Mouse (Mus musculus) retina, postnatal 1 day (tissue): ENCODE results near the gene Chst10.

Experiments used
- DNase-seq: peaks from one replicate; pipeline ENCODE4 v3.0.0-alpha.2; 2012

Chst10 gene

DNA sequence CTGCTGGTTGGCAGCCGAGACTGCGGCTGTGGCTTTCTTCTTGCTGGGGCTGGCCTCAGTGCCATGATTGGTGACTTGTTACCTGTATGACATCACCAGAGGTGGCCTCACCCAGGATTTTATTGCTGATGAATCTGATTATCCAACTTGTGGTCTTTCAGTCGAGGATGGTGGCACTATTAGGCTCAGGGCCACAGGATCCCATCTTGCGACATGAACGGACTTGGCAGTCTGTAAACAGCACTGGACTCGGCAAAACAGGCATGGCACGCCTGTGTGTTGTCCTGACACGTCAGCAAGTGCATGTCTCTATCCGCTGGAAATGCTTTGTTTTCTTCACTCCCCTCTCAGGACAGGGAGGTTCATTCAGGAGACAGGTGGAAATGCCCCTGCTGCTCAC, 33.6 kb downstream of the Chst10 start:
- DNase-seq = no peak

DNA sequence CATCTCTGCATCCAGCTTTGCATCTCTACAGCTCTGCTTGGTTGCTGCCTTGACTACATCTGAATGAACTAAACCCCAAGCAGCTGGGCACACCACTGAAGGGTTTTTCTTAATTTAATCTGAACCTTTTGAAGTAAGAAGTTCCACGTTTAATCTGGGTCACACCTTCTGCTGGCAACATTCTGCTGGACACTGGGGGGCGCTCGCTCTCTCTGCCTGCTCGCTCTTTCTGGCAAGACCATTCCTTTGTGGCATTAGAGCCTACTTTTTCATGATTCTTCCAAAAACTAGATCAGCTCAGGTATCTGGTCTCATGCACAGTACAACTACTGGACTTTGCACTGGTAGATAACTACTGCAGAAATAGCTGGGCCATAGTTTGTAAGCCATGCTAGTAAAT, 35.7 kb downstream of the Chst10 start:
- peak; percentile 48 for DNase-seq

DNA sequence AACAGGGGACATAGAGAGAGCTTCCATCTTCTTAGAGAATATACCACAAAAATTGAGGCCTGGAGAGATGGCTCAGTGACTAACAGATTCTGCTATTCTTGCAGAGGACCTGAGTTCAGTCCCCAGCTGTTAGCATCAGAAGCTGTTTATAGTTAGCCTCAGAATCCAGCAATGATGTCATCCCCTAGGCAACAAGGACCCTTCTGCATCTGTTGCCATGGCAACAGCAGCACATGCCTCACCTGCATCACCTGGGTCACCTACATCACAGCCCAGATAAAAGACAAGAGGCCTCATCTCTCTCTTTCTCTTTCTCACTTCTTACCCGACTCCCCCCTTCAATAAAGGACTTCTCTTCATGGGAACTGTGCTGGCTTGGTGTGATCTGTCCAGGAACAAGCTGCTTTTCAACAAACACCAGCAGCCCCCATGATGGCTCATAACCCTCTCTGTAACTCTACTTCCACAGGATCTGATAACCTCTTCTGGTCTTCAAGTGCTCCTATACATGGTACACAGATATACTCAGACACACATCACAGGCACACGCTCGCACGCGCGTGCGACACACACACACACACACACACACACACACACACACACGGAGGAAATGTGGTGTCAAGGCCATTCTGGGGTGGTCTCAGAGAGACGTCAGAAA, 37.0 kb downstream of the Chst10 start:
- DNase-seq = no peak

DNA sequence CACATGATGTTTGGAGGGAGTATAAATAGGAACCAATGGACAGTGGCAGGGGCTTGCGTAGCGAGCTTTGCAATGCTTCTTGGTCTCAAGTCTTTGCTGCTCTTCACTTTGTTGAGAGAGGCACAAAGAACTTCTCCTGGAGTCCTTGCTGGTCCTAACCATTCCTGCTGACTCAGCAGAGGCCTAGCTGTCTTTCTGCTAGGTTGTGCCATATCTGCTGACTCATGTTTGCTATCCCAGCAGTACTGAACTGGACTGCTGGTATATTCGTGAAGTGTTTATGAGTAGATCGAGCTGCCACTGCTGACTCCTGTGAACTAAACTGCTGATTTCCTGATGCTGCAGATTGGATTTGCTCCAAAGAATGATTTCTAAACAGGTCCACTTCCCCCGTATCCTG, 37.8 kb downstream of the Chst10 start:
- DNase-seq = no peak

DNA sequence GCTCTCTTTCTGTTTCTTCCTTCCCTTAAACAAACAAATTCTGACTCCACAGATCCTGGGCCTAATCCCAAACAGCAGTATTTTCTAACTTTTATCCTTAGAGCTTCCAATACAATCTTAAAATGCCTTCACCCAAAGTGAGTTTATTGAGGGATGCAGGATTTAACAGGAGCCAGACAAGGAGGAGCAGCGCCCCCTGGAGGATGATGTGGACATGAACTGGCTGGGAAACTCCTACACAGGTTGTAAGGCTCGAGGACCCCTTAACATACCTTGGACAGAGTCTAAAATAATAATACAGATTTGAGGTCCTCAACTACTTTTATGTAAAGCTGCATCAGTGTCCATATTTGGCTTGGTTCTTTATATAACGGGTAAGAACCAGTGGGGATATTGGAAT, 41.8 kb downstream of the Chst10 start:
- DNase-seq = peak; percentile 84

DNA sequence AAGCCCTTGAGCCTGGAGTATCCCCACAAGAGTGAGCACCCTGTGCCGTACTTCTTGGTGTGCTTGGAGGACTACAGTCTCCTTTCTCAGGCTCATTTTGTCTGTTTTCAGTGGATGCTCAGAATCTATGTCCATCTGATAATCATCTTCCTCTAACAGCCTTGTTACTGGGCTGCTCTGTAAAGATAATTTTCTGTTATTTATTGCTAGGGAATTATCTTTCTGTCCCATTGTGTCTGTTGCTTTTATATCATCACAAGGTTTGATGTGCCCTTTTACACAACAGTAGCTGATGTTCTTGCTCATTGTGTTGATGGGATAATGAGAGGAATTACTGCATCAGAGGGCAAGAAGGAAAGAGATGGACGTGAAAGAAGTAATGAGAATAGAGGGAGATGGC, 45.7 kb downstream of the Chst10 start:
- no peak for DNase-seq

DNA sequence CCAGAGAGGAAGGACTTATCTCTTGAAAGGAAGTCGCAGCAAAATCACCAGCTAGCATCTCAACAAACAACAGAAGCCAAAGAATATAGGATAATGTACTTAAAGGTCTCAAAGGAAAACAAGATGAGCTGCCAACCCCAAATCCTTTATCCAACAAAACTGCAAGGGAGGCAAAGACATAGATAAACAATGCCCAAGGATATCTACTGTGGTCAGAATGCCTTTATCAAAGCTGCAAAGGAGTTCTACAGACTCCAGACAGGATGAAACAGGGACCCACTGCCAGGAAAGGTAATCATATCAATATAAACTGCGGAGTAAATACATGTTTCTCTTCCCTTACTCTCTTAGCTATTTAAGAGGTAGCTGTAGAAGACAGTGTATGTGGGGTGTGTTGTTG, 47.3 kb downstream of the Chst10 start:
- DNase-seq = no peak

DNA sequence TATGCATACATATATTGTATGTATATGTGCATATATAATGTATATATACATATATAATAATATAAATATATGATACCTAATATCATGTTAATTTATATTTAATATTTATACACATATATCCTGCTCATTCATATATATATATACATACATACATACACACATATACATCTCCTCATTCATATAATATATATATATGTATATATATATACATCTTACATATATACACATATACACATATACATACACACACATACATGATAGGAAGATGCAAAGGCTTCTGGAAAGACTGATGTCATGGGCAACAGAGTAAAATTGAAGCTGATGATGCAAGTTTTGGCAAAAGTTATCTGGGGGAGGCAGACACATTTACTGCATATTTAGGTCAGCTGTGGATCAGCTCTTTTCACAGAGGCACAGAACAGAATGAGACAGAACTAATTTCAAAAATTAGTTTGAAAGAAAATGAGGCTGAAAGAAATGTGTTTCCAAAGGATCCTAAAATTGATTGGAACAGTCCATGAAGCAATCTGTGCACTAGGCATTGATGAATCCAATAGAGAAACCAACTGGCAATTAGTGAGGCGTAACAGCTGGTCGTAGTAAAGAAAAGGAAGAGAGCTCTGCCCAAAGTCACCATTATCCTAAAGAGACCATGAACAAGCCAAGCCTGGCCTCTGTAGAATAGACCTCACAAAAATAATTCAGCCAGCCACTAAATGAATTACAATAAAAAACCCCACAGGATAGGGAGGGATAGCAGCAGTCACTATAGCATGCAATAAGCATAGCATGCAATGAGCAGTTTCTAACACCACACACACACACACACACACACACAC, 49.3 kb downstream of the Chst10 start:
- peak; percentile 60 for DNase-seq

DNA sequence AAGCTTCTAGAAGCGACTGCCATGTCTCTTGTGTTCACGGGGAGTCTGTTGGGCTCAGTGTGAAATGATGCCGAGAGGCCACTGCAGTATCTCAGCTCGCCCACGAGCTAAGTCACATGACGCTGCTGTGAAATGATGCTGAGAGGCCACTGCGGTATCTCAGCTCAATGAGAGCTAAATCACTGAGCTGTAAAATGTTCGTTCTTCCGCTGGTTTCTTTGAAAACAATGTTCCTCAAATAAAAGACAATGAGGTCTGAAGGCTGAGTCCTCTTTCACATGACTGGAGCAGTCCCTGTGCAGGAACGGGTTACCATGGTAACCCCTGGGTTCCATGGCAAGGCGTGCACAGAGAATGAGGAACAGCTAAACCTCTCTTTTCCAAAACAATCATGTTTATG, 50.0 kb downstream of the Chst10 start:
- DNase-seq = peak; percentile 97

DNA sequence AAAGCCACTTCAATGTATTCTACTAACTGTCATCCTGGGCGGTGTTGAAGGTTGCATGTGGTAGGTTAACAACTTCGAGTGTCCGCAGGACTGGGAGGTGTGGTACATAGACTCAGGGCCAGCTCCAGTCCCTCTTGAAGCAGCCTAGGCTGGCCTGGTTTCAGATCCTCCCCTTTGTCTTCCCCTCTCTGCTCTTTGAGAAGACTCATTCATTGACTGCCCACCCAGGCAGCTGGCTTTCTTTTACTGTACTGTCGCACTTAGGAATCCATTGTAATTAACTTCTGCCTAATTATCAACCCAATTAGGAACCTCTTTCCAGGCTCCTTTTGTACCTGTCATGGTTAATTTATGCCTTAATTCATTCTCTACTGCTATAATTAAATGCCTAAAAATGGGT, 54.7 kb downstream of the Chst10 start:
- DNase-seq = peak; percentile 96

DNA sequence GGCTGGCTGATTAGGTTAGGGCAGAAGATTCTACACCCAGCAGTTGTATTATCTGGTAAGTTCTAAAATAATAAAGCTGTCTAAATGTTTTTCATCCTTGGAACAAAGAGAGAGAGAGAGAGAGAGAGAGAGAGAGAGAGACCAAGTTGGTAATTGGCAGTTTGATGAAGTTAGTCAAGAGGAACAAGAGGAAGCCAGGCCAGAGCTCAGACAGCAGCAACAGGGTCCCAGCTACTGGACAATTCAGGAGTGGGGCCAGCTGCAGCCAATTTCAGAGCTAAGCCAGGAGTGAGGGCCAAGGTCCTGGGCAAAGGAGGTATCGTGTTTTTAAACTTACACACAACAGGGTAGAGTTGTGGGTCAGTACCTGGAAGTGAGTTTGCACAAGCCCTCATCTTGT, 55.1 kb downstream of the Chst10 start:
- peak; percentile 87 for DNase-seq

DNA sequence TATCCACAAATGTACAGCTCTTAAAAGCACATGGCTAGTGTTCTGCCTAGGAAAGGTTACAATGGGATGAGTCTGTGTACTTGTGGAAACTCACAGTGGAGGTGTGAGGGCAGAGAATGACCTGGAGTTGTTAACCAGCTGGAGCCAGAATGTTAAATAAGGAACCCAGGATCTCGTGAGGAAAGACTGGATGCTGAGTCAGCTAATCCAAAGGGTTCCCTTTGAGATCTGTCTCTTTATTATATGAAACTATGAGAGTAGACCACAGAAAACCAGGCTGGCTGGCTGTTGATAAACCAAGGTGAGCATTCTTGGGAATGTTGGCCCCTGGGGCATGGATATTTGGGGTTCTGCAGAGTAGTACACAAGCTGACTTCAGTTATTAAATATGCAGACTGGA, 58.0 kb downstream of the Chst10 start:
- DNase-seq = no peak

DNA sequence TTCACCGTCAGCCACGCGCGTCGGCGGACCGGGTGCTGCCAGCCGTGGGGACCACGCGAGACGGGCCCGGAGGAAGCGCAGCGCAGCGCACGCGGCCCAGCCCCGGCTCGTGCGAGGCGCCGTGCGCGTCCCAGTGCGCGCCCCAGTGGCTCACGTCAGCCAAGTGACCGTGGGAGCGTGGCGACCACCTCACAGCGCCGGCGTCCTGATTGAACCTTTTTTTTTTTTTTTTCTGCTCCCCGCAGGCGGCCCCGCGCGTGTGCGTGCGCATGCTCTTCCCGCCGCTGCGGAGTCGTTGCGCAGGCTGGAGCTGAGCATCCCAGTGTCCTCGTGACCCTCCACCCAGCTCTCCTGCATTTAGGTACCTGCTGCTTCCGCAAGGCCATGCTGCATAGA, 61.5 kb downstream of the Chst10 start, which contains the start of gene Lonrf2:
Gene Lonrf2, minus strand, starts transcription at position 235 of the 396 bp plus-strand sequence.
- DNase-seq = peak; percentile 90

DNA sequence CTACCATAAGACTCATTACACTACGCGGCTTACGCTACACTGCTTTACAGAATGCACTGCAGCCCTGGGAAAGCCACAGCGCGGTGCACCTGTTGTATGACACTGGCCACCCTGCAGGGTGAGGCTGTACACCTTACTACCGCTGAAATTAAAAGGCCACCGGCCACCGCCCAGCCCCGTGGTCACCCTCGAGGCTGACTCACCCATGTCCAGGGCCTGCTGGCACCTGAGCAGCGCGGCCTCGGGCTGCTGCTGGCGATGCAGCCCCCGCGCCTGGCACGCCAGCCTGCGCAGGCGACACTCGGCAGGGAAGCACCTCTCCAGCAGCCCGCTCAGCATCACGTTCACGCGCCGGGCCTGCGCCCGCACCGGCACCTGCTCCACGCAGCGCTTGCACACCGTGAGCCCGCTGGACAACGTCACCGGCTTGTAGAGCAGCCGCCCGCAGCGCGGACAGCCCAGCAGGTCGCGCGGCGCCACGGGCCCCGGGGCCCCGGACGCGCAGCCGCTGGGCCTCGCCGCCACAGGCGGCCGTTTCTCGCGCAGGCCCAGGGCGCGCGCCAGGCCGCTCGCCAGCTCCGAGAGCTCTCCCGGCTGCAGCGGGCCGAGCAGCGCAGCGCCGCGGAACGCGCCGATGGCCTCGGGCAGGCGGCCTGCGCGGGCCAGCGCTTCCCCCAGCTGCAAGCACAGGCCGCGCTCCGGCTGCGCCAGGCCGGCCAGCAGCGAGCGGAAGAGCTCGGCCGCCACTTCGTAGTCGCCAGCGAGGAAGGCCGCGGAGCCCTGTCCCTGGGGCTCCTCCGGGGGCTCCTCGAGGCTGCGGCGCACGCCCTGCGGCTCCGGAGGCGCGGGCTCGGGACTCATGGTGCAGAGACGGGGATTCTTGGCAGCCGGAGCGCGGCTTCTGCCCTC, 62.1 kb downstream of the Chst10 start:
- DNase-seq = peak; percentile 73

DNA sequence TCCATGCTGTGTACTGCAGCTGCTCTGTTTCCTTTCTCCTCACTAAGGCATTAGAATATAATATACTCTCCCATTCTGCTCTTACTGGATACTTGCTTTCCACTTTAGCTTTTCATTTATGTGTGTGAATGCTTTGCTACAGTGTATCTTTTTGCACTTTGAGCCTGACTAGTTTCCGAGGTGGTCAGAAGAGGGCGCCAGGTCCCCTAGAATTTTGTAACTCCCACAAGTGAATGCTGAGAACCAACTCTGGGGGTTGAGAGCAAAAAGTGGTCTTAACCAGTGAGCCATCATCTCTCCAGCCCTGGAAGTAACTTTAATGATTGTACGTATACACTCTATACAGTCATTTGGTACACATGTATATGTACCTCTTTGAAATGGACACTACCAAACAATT, 63.1 kb downstream of the Chst10 start:
- DNase-seq = peak; percentile 79

DNA sequence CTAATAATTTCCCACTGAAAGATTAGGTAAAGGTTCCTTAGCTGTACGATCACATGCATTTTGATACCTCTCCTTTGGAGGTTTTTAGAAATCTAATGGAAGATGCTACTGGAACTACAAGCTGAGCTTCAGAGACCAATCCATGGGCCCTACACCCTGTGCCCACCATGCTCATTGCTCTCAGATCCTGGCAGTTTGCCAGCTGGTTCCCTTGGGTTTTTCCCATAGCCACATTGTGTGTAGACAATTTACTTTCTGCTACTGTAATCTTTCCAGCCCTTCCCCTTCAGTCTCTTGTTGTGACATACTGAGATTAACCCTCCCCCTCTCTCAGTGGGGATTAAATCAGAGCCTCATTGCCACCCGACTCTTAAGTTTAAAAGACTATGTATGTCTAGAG, 73.0 kb downstream of the Chst10 start:
- DNase-seq = peak; percentile 30

DNA sequence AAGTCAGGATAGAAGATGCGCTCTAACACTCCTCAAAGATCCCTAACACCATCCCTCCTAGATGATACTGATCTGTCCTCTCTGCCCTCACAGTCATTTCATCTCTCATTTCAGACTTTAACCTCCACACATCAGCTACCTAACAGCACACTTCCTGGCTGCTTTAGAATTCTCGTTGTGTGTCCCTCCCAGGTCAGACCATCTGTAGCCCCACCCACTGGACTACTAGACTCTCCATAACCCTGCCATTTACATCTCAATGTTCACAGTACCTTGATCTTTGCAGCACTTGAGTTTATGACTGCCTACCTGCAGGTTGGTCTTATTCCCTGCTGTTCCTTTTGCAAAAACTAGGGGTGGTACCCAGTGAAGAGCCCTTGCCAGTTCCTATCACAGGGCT, 74.1 kb downstream of the Chst10 start:
- no peak for DNase-seq

DNA sequence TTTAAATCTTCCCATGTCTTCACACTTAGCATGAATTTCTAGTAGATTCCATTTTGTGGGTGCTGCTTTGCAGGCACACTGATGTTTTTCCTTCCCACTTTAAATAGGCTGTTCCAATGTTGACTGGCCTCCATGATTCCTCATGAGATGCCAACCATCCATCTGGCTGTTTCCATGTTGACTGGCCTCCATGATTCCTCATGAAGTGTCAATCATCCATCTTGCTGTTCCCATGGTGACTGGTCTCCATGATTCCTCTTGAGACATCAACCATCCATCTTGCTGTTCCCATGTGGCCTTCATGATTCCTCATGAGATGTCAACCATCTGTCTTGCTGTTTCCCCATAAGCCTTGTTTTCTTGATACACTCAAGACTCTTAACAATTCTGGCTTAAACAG, 78.3 kb downstream of the Chst10 start:
- DNase-seq = no peak

DNA sequence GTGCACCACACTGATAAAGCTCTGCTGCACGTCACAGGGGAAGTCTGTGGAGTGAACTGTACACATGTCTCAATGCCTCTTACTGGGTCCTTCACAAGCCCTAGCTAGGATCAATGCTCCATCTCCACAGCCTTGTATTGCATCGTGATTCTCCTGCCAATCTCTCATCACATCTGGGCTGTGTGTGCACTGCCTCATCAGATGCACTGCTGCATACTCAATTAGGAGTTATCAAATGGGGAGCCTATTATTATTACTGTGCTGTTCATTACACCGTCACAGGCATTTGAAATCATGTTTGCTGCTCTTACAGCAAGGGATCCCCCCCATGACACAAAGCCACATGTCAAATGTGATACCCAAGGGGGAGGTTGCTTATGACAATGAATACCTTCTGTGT, 80.3 kb downstream of the Chst10 start:
- no peak for DNase-seq

DNA sequence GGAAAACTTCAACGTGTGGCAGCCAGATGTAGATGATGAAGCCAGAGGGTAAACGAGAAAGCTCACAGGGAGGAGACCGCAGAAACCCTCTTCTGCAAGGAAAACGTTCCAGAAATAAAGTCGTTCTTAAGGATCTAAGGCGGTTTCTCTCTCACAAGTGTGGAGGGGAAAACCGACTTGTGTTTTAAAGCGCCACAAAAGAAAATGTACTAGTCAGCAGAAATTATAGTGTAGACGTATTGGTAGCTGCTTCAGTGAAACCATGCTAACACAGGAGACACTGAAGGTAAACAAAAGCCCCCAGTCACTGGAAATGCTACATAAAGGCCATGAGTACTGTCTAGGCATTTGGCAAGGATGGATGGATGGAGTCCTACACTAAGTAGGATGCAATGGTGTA, 80.7 kb downstream of the Chst10 start:
- DNase-seq = no peak

DNA sequence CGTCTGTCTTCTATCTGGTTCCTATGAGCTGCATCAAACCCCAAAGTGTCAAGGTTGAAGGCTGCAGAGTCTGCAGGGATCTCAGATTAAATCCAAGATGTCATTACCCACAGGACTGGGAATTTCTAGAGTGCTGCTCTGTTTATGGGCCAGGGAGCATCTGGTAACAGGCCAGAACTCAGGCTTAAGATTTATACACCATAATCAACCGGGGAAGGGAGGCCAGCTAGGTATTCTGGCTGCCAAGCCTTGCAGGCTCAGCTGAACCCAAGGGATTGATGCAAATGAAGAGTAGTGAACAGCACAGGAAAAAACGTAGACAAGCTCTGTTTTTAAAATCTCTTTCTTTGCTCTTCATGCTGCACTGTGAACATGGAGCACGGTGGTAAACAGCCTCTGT, 81.7 kb downstream of the Chst10 start:
- no peak for DNase-seq
